Mouse (Mus musculus) MEL (cell line): ENCODE measurements around the gene Pip4k2c.

ENCODE experiments used
- CTCF ChIP-seq, 3 experiments: IDR thresholded peaks in 2 of 3; conservative IDR thresholded peaks in 1 of 3; 2 replicates each; pipeline ENCODE4 v1.5.1; 2011 to 2012; ENCODE audit warnings: low read length in 3 of 3, low read depth in 2 of 3, mild to moderate bottlenecking in 2 of 3, improper control_type of control experiment in 1 of 3, inconsistent platforms in 1 of 3, mixed read lengths in 1 of 3, moderate library complexity in 1 of 3; ENCODE audit not compliant: control insufficient read depth in 1 of 3, insufficient read depth in 1 of 3, poor library complexity in 1 of 3, severe bottlenecking in 1 of 3
- ELF1 ChIP-seq: IDR thresholded peaks from 2 replicates; pipeline ENCODE4 v1.6.1; 2014; ENCODE audit warnings: low read depth, mild to moderate bottlenecking, inconsistent platforms, low read length, improper control_type of control experiment, moderate library complexity
- EP300 ChIP-seq, 2 experiments: IDR thresholded peaks; 2 replicates each; pipeline ENCODE4 v1.6.1; 2011; ENCODE audit warnings: improper control_type of control experiment in 2 of 2, low read length in 2 of 2, low read depth in 1 of 2, mild to moderate bottlenecking in 1 of 2
- GATA1 ChIP-seq: IDR thresholded peaks from 2 replicates; pipeline ENCODE4 v1.6.1; 2011; ENCODE audit warnings: low read depth, low read length, improper control_type of control experiment
- HCFC1 ChIP-seq: IDR thresholded peaks from 2 replicates; pipeline ENCODE4 v1.6.1; 2012; ENCODE audit warnings: low read depth, mild to moderate bottlenecking, inconsistent platforms, low read length, improper control_type of control experiment, moderate library complexity
- KAT2A ChIP-seq: conservative IDR thresholded peaks from 2 replicates; pipeline ENCODE4 v1.6.1; 2012; ENCODE audit warnings: low read depth, low read length, improper control_type of control experiment, inconsistent platforms
- MAFK ChIP-seq: IDR thresholded peaks from 2 replicates; pipeline ENCODE4 v1.6.1; 2011; ENCODE audit warnings: low read depth, mild to moderate bottlenecking, low read length, improper control_type of control experiment, borderline replicate concordance
- MAX ChIP-seq: IDR thresholded peaks from 2 replicates; pipeline ENCODE4 v1.6.1; 2011; ENCODE audit warnings: low read length, improper control_type of control experiment
- MXI1 ChIP-seq: IDR thresholded peaks from 2 replicates; pipeline ENCODE4 v1.6.1; 2011; ENCODE audit warnings: mild to moderate bottlenecking, low read depth, low read length, improper control_type of control experiment
- MYC ChIP-seq: IDR thresholded peaks from 2 replicates; pipeline ENCODE4 v1.6.1; 2011; ENCODE audit warnings: low read depth, mild to moderate bottlenecking, low read length, improper control_type of control experiment, moderate library complexity
- POLR2A ChIP-seq, 2 experiments: IDR thresholded peaks; 2 replicates each; pipeline ENCODE4 v1.6.1; 2011 to 2012; ENCODE audit warnings: low read length in 2 of 2, mild to moderate bottlenecking in 2 of 2, control low read depth in 1 of 2, improper control_type of control experiment in 1 of 2, low read depth in 1 of 2, moderate library complexity in 1 of 2; ENCODE audit not compliant: control insufficient read depth in 1 of 2, insufficient read depth in 1 of 2, poor library complexity in 1 of 2
- SIN3A ChIP-seq: IDR thresholded peaks from 2 replicates; pipeline ENCODE4 v1.6.1; 2012; ENCODE audit warnings: low read length, improper control_type of control experiment, inconsistent platforms
- TCF12 ChIP-seq: IDR thresholded peaks from 2 replicates; pipeline ENCODE4 v1.6.1; 2014; ENCODE audit warnings: low read depth, mild to moderate bottlenecking, inconsistent platforms, low read length, improper control_type of control experiment, moderate library complexity

GRCm38 (mm10) chr10:127177719-127178118 is 33.7 kb downstream of the Pip4k2c start:
- TF ChIP-seq POLR2A (IDR thresholded peaks at IDR 0.05; ENCODE audit: control insufficient read depth in 1 of 2, insufficient read depth in 1 of 2, low read depth in 1 of 2, low read length in 2 of 2, poor library complexity in 1 of 2) (no peak), EP300 (IDR thresholded peaks at IDR 0.05; ENCODE audit: low read depth in 1 of 2, low read length in 2 of 2) (no peak), CTCF (IDR thresholded peaks at IDR 0.05 in 2 of 3, conservative IDR thresholded peaks at IDR 0.05 in 1 of 3; ENCODE audit: control insufficient read depth in 1 of 3, insufficient read depth in 1 of 3, low read depth in 2 of 3, low read length in 3 of 3, poor library complexity in 1 of 3, severe bottlenecking in 1 of 3) (peak; percentile 41 to 60 (median 52)), HCFC1 (no peak), SIN3A (no peak), TCF12 (no peak), ELF1 (no peak), MXI1 (no peak), KAT2A (no peak), MYC (no peak), MAX (no peak), GATA1 (no peak), MAFK (no peak)
